ENCODE assay signal across 9 mouse cellular contexts in the genomic region with DNA sequence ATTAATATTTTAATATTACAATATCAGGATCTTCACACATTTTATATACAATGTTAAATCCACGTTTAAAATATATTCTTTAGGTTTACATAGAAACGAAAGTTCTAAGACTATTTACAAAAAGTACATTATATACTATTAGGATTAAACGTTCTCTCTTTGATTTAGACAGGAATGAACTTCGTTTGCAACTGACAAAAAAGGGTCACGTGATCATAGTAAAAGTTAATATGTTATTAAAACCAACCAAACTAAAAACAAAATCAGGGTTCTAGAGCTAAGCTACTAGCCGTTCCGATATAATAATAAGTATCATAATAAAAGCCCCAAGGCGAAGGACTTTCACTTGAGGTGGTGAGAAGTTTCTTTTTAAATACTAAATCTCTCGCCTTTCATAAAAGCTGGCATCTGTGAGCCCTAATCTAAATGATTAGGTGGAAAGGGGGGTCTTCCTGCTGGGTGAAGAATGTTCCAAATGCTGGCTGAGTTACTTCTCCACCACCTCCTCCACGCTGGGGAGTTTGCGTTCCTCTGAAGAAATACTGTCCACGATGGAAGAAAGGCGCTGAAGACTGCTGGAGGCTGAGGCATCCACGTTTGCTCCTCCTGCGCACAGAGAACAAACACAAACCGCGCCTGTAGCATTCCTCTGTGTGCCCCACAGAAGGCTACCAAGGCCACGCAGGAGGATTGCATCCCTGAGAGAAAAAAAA. TPM values are rescaled to one million over a fixed set of nuclear protein-coding genes. Genes with fewer than 3 reads are reported as not detected.
DNase-seq lines count a peak whose midpoint lies in the region; ATAC-seq and TF ChIP-seq lines count a peak whose summit lies in the region.
"Had no signal": no experiment of that assay in that cellular context is flagged by ENCODE, and none has a peak within 500 bp of the region (broad histone marks: within the 10 kb centered on the region; RNA-seq: fewer than 3 reads in every experiment).

No protein-coding gene starts in this region.

- TF ChIP-seq POLR2A in small intestine, adult 2 months (IDR thresholded peaks at IDR 0.05; ENCODE audit: low read depth, low read length): no peak

- H3K9ac ChIP-seq in lung, postnatal 0 days (replicated peaks; ENCODE audit: low read depth): no peak overlapping the region
- no peak overlapping the region; the same call in 1 of the 2 replicates for H3K9ac ChIP-seq in limb, embryonic 12.5 days (replicated peaks)

- no peaks in the 10 kb centered on the region for H3K36me3 ChIP-seq in lung, postnatal 0 days (ENCODE audit: insufficient read depth, low read length)
- H3K36me3 ChIP-seq in limb, embryonic 12.5 days: no peaks in the 10 kb centered on the region
- no peaks in the 10 kb centered on the region for H3K36me3 ChIP-seq in small intestine, adult 2 months (ENCODE audit: control insufficient read depth, insufficient read depth, low read length)

- TF ChIP-seq EP300 in lung, postnatal 0 days (IDR thresholded peaks at IDR 0.05): no peak

- no peak for ATAC-seq in lung, postnatal 0 days
- 0 out of 2 replicates have a peak, but pooled peaks have one; percentile 8 for ATAC-seq in limb, embryonic 12.5 days (ENCODE audit: insufficient number of reproducible peaks, insufficient read depth, low FRiP score, low TSS enrichment, low read depth)
- ATAC-seq in activated CD4-positive, CD25-positive, alpha-beta regulatory T cell, adult 4 months: no peak

- no peaks in the 10 kb centered on the region for H3K27me3 ChIP-seq in lung, postnatal 0 days (replicated peaks; ENCODE audit: insufficient read depth, low read length)
- peaks cover 20% of the 10 kb centered on the region; the same call in 1 of the 2 replicates for H3K27me3 ChIP-seq in limb, embryonic 12.5 days
- no peaks in the 10 kb centered on the region for H3K27me3 ChIP-seq in small intestine, adult 2 months (ENCODE audit: control insufficient read depth, insufficient read depth, low read length)

- H3K4me2 ChIP-seq in lung, postnatal 0 days (replicated peaks; ENCODE audit: low read depth, low read length): peak overlapping the region; percentile 54
- peak overlapping the region; percentile 52 for H3K4me2 ChIP-seq in limb, embryonic 12.5 days

- no peaks in the 10 kb centered on the region for H3K9me3 ChIP-seq in lung, postnatal 0 days (ENCODE audit: low read length)
- H3K9me3 ChIP-seq in limb, embryonic 12.5 days: no peaks in the 10 kb centered on the region

- DNase-seq in embryo, embryonic 10 days (ENCODE audit: low spot score): peak; percentile 17
- no peak for DNase-seq in embryo, embryonic 11 days
- no peak for DNase-seq in lung, postnatal 0 days (ENCODE audit: low spot score)
- no peak for DNase-seq in lung, postnatal 25 days (ENCODE audit: low spot score)
- DNase-seq in adrenal gland, postnatal 36 days: no peak

- no peak for TF ChIP-seq CTCF in lung, postnatal 0 days (IDR thresholded peaks at IDR 0.05)
- TF ChIP-seq CTCF in small intestine, adult 2 months (IDR thresholded peaks at IDR 0.05; ENCODE audit: extremely low read depth, insufficient read length, insufficient replicate concordance, low read depth, low read length): no peak

- no peak overlapping the region for H3K27ac ChIP-seq in lung, postnatal 0 days (ENCODE audit: low read length)
- H3K27ac ChIP-seq in limb, embryonic 12.5 days: no peak overlapping the region
- no peak overlapping the region for H3K27ac ChIP-seq in small intestine, adult 2 months (ENCODE audit: insufficient read depth, low read depth, low read length)

- whole genome bisulfite sequencing in lung, postnatal 0 days: 21% methylated on average over 18 of the region's 18 CpGs
- WGBS in limb, embryonic 12.5 days: 38% methylated on average over 18 of the region's 18 CpGs
- 12% methylated on average over 18 of the region's 18 CpGs for WGBS in small intestine, adult 2 months

- peak overlapping the region; percentile 21; the same call in 1 of the 2 replicates for H3K4me3 ChIP-seq in lung, postnatal 0 days (ENCODE audit: low read depth, low read length)
- peak overlapping the region; percentile 23 for H3K4me3 ChIP-seq in limb, embryonic 12.5 days (replicated peaks)
- H3K4me3 ChIP-seq in small intestine, adult 2 months (ENCODE audit: low read depth, low read length): peak overlapping the region; percentile 38

- no peaks in the 10 kb centered on the region for H3K4me1 ChIP-seq in lung, postnatal 0 days (ENCODE audit: insufficient read depth, low read depth, low read length)
- H3K4me1 ChIP-seq in limb, embryonic 12.5 days (replicated peaks): peaks cover 20% of the 10 kb centered on the region
- no peaks in the 10 kb centered on the region for H3K4me1 ChIP-seq in small intestine, adult 2 months (ENCODE audit: control insufficient read depth, insufficient read depth, insufficient read length, low read length)

RNA-seq across cellular contexts. Expression of a gene that starts 1.5 kb away (rescaled TPM):
- 0.10 TPM in 1 of 2 replicates, not detected in the other for polyA plus RNA-seq in lung, postnatal 0 days (2015; fragmentation: Nextera tagmentation; extraction: Ambion mirVana)
- polyA plus RNA-seq in limb, embryonic 12.5 days (2016; fragmentation: Nextera tagmentation; extraction: Ambion mirVana): 0.70 and 0.90 TPM in 2 replicates
- polyA plus RNA-seq in small intestine, adult 2 months (2012; rRNA removed): not detected in 2 replicates
- polyA plus RNA-seq in activated CD4-positive, CD25-positive, alpha-beta regulatory T cell, adult 4 months (2017; shearing (Covaris generic)): under 1 TPM in 1 of 2 experiments, not detected in 1; 0.26 TPM
- not detected for total RNA-seq in adrenal gland, postnatal 36 days (2021)
- total RNA-seq: layer of hippocampus, postnatal 36 days had no signal

RNA-seq across cellular contexts. Expression of a gene that starts 7.1 kb away (rescaled TPM):
- 0.14 and 0.21 TPM in 2 replicates for polyA plus RNA-seq in lung, postnatal 0 days (2015; fragmentation: Nextera tagmentation; extraction: Ambion mirVana)
- polyA plus RNA-seq in limb, embryonic 12.5 days (2016; fragmentation: Nextera tagmentation; extraction: Ambion mirVana): 13.3 and 14.2 TPM in 2 replicates
- polyA plus RNA-seq in small intestine, adult 2 months (2012; rRNA removed): not detected in 2 replicates
- polyA plus RNA-seq in activated CD4-positive, CD25-positive, alpha-beta regulatory T cell, adult 4 months (2017; shearing (Covaris generic)): under 1 TPM in 1 of 2 experiments, not detected in 1; 0.21 TPM
- total RNA-seq in adrenal gland, postnatal 36 days (2021): not detected
- total RNA-seq: layer of hippocampus, postnatal 36 days had no signal

Comparison
In these comparisons a context has a peak if more than half of its experiments do, and no peak if none do; other contexts are left out.
1. RNA of a gene that starts 7.1 kb away (polyA plus RNA-seq): 13.3 to 14.2 TPM in limb, embryonic 12.5 days; 0.14 to 0.21 TPM in lung, postnatal 0 days, 0.21 TPM in activated CD4-positive, CD25-positive, alpha-beta regulatory T cell, adult 4 months and not detected in small intestine, adult 2 months; every median in the first group is over 10 times any median in the second.
2. Peak in every context shown above with its lines, with median percentiles within 50 percentile points of each other: H3K4me3 ChIP-seq.